Mouse (Mus musculus) right cerebral cortex, postnatal 14 days (tissue): ENCODE results near the gene Ly6c1.
"Not testable (repeated sequence)": the region's sequence is repeated elsewhere in the genome, so short reads cannot be mapped to it uniquely, and the experiment has no call there.

Source experiments
- DNase-seq: peaks from one replicate; pipeline ENCODE4 v3.0.0; 2022

Gene Ly6c1

DNA sequence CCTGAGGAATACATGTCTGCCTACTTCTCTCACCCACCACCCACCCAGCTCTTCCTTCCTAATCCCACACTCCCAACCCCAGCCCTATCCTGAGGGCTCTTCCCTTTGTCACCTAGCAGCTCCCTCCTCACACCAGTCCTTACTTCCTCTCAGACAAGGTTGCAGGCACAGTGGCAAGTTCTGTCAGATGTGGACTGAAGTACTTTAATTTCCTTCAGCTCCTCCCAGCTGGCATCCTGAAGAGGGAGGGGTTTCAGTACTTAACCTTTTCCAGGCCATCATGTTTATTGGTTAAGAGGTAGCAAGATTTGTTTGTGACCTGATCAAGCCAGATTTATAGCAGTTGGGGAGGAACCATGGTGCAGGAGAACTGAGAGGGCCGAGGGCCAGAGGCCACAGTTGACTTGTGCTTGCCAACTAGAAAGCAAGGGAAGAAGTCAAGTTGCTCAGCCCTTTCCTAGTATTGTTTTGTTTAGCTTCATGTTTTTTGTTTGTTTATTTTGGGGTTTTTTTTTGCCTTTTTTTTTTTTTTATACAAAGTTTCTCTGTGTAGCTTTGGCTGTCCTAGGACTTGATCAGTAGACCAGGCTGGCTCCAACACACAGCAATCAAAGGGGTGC lies at the start of gene Ly6c1:
Gene Ly6c1, minus strand, starts transcription at position 189 of the 620 bp plus-strand sequence.
- DNase-seq, result not testable (repeated sequence)

DNA sequence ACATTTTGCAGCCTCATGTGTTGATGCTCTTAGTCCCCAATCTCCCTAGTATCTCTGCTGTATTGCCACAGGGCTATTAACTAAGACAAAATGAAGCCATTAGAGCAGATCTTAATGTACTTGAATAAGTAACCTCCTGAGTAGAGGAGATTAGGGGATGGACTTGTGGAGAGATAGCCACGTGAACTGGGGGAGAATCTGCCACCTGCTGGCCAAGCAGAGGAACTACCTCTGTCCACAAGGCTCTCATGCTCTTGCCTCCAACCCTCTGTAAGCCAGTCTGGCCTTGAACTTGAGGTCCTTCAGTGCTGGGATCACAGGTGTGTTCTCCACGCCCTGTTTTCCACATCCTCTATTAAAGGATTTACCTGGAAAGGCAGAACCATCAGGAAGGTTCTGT lies 39.4 kb upstream of the Ly6c1 start:
- DNase-seq, result not testable (repeated sequence)

GRCm38 (mm10) chr15:75069965-75070364 lies 21.3 kb upstream of the Ly6c1 start:
- no peak for DNase-seq

GRCm38 (mm10) chr15:75062030-75062574 lies 13.5 kb upstream of the Ly6c1 start:
- peak; percentile 63 for DNase-seq

GRCm38 (mm10) chr15:75060505-75060904 lies 11.9 kb upstream of the Ly6c1 start:
- DNase-seq, result no peak

- no peak for DNase-seq
Measured at GRCm38 (mm10) chr15:75055985-75056384, 7.4 kb upstream of the Ly6c1 start.

DNA sequence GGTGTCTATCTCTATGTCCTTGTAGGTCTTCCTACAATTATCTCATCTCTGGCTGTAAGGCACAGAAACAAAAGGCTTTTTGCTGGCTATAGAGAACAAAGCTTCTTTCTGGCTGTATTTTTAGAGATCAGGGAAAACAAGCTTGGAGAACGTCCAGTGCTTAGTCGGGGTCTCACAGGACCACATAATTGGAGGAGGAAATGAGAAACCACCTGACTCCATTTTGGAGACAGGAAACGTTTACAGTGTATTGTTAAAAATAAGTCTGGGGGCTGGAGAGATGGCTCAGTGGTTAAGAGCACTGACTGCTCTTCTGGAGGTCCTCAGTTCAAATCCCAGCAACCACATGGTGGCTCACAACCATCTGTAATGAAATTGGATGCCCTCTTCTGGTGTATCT lies 6.8 kb upstream of the Ly6c1 start:
- DNase-seq, result not testable (repeated sequence)

DNA sequence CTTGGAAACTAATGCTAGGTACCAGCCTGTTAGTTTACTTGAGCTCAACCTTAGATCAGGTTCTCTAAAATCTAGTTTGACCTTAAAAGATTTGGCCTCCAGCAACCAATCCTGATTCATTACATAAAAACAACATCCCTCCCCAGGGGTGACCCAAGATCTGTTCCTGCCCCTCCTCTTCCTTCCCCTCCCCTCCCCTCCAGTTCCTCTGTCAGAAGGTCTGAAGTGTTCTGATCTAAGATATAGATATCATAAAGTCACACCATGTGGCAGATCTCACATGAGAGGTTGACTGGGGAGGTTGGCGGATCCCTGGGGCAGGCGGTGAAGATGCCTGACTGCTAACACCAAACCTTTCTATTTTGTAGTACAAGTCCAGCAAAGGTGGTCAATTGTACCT lies 3.8 kb upstream of the Ly6c1 start:
- not testable (repeated sequence) for DNase-seq

GRCm38 (mm10) chr15:75051141-75051540 lies 2.5 kb upstream of the Ly6c1 start:
- DNase-seq, result not testable (repeated sequence)

DNA sequence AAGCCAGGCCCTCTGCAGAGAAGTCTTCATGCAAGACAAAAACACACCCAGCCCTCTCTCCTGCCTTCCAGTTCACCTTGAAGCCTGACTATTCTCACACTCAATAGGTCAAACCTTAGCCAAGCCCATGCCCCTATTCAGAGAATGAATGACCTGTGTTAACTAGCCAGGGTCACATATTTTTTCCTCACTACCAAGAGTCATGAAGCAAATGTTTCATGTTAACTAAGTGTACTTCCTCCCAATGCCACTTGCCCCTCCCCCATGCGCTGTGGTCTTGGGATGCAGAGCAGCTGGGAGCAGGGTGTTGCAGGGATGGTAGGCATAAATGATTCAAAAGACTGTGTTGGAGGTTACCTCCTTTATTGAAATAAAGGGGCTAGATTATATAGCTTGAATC lies 2.0 kb upstream of the Ly6c1 start:
- not testable (repeated sequence) for DNase-seq

DNA sequence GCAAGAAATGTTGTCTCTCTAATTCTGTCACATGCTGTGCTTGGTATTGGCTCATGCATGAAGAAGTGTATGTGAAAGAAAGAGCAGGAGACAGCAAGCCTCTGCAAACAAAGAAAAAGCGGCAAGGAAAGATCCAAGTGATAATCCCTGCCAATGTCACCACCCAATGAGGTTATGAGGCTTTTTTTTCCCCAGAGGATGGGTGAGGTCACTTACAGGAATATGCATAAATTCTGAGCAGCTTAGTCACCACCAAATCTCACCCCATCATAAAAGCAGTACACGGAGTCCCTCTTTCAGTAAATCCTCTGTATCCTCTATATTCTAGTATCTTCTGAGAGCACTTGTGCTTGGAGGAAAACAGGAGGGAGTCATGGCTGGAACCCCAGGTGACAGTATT lies 1.2 kb upstream of the Ly6c1 start:
- not testable (repeated sequence) for DNase-seq

GRCm38 (mm10) chr15:75047970-75048320 lies 685 bp downstream of the Ly6c1 start:
- DNase-seq, result not testable (repeated sequence)

GRCm38 (mm10) chr15:75047313-75047969 lies 1.2 kb downstream of the Ly6c1 start:
- DNase-seq, result not testable (repeated sequence)

DNA sequence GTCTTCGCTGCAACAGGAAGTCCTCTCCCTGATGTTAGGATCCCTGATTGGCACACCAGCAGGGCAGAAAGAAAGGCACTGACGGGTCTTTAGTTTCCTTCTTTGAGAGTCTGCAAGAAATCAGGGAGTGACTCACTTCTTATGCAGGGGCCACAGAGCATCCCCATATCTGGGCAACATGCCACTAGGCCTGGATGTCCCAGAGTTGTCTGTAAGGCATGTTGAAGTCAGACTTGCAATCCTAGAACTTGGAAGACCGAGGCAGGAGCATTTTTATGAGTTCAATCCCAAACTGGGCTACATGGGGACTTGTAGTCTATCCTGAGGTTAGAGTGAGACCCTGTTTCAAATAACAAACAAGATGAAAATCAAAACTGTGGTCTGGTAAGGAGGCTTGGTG lies 3.1 kb downstream of the Ly6c1 start:
- not testable (repeated sequence) for DNase-seq

DNA sequence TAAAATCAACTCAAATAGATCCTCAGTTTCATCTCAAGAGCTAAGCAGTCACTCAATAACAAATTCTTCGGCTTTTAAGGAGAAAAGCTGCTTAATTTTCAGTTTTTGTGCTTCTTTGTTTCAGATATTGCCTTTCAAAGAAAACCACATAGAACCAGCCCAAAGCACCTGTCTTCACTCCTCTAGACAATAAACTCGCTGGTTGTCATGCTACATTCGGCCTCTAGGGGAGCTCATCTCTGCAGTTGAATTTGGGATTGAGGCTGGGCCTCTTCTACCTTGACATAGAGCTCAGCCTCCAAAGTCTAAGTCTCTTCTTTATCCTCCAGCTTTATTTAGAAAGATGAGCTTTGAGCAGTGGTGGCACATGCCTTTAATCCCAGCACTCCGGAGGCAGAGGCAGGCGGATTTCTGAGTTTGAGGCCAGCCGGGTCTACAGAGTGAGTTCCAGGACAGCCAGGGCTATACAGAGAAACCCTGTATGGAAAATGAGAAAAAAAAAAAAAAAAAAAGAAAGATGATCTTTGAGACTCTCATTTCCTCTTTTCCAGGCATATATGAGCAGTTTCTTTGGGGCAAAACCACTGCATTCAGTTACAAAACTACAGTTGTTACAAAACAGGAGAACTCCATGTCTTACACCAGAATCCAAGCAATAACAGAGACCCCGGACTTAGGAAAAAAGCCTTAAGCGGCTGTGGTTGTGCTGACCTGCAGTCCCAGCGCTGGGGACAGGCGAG lies 27.4 kb downstream of the Ly6c1 start:
- DNase-seq, result not testable (repeated sequence)

- DNase-seq, result not testable (repeated sequence)
Measured at GRCm38 (mm10) chr15:75019446-75019845, 29.2 kb downstream of the Ly6c1 start.
